Mouse (Mus musculus) testis, adult 2 months (tissue): ENCODE measurements around the gene Frk.

Experiments used
- CTCF ChIP-seq: fragments of 200-500 bp; IDR thresholded peaks from 2 replicates; pipeline ENCODE4 v1.5.1; 2012; ENCODE audit warnings: low read depth, mild to moderate bottlenecking, inconsistent platforms, low read length, moderate library complexity; ENCODE audit not compliant: control insufficient read depth, insufficient read depth, insufficient replicate concordance
- POLR2A ChIP-seq: fragments of 200-500 bp; IDR thresholded peaks from 2 replicates; pipeline ENCODE4 v1.6.1; 2012; ENCODE audit warnings: low read depth, mild to moderate bottlenecking, inconsistent platforms, low read length, moderate library complexity; ENCODE audit not compliant: control insufficient read depth

DNA sequence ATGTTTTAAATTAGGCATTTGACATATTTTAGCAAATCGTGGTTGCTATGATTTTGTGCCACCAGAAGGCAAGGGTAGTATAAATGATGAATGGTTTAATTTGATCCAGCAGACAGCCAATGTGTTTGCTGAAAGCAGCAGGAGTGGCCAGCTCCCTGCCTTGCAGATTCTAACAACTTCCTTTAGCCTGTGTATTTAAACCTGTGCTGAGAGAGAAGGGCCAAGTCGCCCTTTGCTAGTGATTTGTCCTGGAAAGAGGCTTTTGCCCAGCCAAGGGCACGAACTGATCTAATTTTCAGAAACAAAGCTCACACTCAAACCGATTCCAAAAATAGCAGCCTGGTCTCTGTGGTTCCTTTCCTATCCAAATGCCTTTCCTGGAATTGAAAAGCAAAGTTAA is 29.4 kb downstream of the Frk start:
- TF ChIP-seq CTCF (no peak), POLR2A (no peak)
